Mouse (Mus musculus): Measurements from ENCODE around the gene Gsn. TPM values are rescaled to one million over a fixed set of nuclear protein-coding genes. Genes with fewer than 3 reads are reported as not detected.

Gsn gene
- polyA plus RNA-seq, 1 experiment: 282 TPM

DNA sequence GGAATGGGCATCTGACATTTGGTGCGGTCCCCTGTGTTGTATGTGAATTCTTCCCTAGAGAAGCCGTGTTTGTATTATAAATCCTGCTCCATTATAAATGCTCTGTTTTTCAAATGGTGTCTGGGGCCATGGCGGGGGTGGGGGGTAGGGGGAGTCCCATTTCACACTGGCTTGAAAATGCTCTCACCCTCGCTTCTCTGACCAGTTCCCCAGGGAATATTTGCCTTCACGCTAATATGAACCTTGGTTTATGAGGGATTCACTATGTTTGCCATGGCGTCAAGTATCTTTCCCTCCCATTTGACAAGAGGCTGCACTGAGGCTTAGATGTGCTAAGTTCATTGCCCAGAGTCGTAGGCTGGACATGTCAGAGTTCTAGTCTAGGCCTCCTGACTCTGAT is 718 bp upstream of the Gsn start:
- H3K36me3 ChIP-seq (ENCODE audit: control insufficient read depth, insufficient read depth): no peaks in the 10 kb centered on the region
- peak overlapping the region; percentile 79 for H3K4me2 ChIP-seq (ENCODE audit: low read depth)
- H3K4me3 ChIP-seq: peak overlapping the region; percentile 52
- H3ac ChIP-seq (ENCODE audit: control insufficient read depth, insufficient read length): no peak overlapping the region
- TF ChIP-seq CEBPB (IDR thresholded peaks at IDR 0.05; ENCODE audit: insufficient read depth, poor library complexity, severe bottlenecking): no peak
- no peak for TF ChIP-seq MYOD1 (IDR thresholded peaks at IDR 0.05; ENCODE audit: control insufficient read depth in 1 of 3, insufficient read length in 2 of 3, low read depth in 2 of 3)
- no peak for TF ChIP-seq E2F4 (IDR thresholded peaks at IDR 0.05; ENCODE audit: insufficient read depth)
- TF ChIP-seq REST (IDR thresholded peaks at IDR 0.05; ENCODE audit: insufficient read depth, insufficient read length): no peak
- no peak for TF ChIP-seq TCF12 (IDR thresholded peaks at IDR 0.05; ENCODE audit: insufficient read depth, poor library complexity, severe bottlenecking)
- TF ChIP-seq USF1 (IDR thresholded peaks at IDR 0.05; ENCODE audit: low read depth): no peak
- no peak for TF ChIP-seq POLR2A (IDR thresholded peaks at IDR 0.05; ENCODE audit: insufficient read length, low read depth)
- TF ChIP-seq MAX (IDR thresholded peaks at IDR 0.05; ENCODE audit: low read depth): no peak
- TF ChIP-seq MYOG (IDR thresholded peaks at IDR 0.05; ENCODE audit: control insufficient read depth in 1 of 3, insufficient read depth in 1 of 3, insufficient read length in 2 of 3, low read depth in 2 of 3): no peak
- TF ChIP-seq SRF (IDR thresholded peaks at IDR 0.05; ENCODE audit: control insufficient read depth, insufficient read length, low read depth): no peak
- no peak for TF ChIP-seq POLR2AphosphoS2 (IDR thresholded peaks at IDR 0.05; ENCODE audit: insufficient read length, low read depth)
- no peak for TF ChIP-seq TCF3 (IDR thresholded peaks at IDR 0.05; ENCODE audit: insufficient read length, low read depth)
- H3K79me2 ChIP-seq (ENCODE audit: control insufficient read depth, insufficient read depth): peaks cover 35% of the 10 kb centered on the region
- no peaks in the 10 kb centered on the region for H3K27me3 ChIP-seq (ENCODE audit: control insufficient read depth, insufficient read depth, insufficient read length)

GRCm38 (mm10) chr2:35256932-35257331 is 752 bp downstream of the Gsn start:
- Histone ChIP-seq H3K36me3 (ENCODE audit: control insufficient read depth, insufficient read depth) (no peaks in the 10 kb centered on the region), H3ac (ENCODE audit: control insufficient read depth, insufficient read length) (peak overlapping the region; percentile 4), H3K79me2 (ENCODE audit: control insufficient read depth, insufficient read depth) (peaks cover 49% of the 10 kb centered on the region), H3K4me2 (ENCODE audit: low read depth) (peak overlapping the region; percentile 79), H3K27me3 (ENCODE audit: control insufficient read depth, insufficient read depth, insufficient read length) (no peaks in the 10 kb centered on the region), H3K4me3 (peak overlapping the region; percentile 52)
- TF ChIP-seq MAX (IDR thresholded peaks at IDR 0.05; ENCODE audit: low read depth) (no peak), TCF12 (IDR thresholded peaks at IDR 0.05; ENCODE audit: insufficient read depth, poor library complexity, severe bottlenecking) (no peak), POLR2A (IDR thresholded peaks at IDR 0.05; ENCODE audit: insufficient read length, low read depth) (no peak), MYOD1 (IDR thresholded peaks at IDR 0.05; ENCODE audit: control insufficient read depth in 1 of 3, insufficient read length in 2 of 3, low read depth in 2 of 3) (no peak), USF1 (IDR thresholded peaks at IDR 0.05; ENCODE audit: low read depth) (no peak), REST (IDR thresholded peaks at IDR 0.05; ENCODE audit: insufficient read depth, insufficient read length) (no peak), CEBPB (IDR thresholded peaks at IDR 0.05; ENCODE audit: insufficient read depth, poor library complexity, severe bottlenecking) (no peak), E2F4 (IDR thresholded peaks at IDR 0.05; ENCODE audit: insufficient read depth) (no peak), SRF (IDR thresholded peaks at IDR 0.05; ENCODE audit: control insufficient read depth, insufficient read length, low read depth) (no peak), TCF3 (IDR thresholded peaks at IDR 0.05; ENCODE audit: insufficient read length, low read depth) (no peak), MYOG (IDR thresholded peaks at IDR 0.05; ENCODE audit: control insufficient read depth in 1 of 3, insufficient read depth in 1 of 3, insufficient read length in 2 of 3, low read depth in 2 of 3) (no peak), POLR2AphosphoS2 (IDR thresholded peaks at IDR 0.05; ENCODE audit: insufficient read length, low read depth) (no peak)

DNA sequence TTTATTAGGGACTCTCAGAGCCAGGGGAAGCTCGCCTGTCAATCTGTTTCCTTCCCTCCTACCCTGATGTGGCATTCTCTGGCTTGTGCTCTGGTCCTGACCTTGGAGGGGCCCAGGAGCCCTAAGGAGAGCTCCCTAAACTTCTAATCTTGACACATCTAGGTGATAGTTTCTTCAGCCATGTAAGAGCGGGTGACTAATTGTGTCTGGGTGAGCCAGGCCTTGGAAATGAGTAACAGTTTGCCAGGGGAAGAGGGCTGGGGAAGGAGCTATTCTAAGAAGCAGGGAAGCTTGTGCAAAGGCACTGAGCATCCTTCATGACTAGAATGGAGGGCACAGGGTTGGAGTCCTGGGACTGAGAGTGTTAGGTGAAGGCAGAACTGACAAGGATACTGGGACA is 1.7 kb downstream of the Gsn start:
- Histone ChIP-seq H3ac (ENCODE audit: control insufficient read depth, insufficient read length) (no peak overlapping the region), H3K4me2 (ENCODE audit: low read depth) (peak overlapping the region; percentile 79), H3K27me3 (ENCODE audit: control insufficient read depth, insufficient read depth, insufficient read length) (no peaks in the 10 kb centered on the region), H3K4me3 (peak overlapping the region; percentile 52), H3K79me2 (ENCODE audit: control insufficient read depth, insufficient read depth) (peaks cover 57% of the 10 kb centered on the region), H3K36me3 (ENCODE audit: control insufficient read depth, insufficient read depth) (no peaks in the 10 kb centered on the region)
- TF ChIP-seq REST (IDR thresholded peaks at IDR 0.05; ENCODE audit: insufficient read depth, insufficient read length): no peak
- TF ChIP-seq MAX (IDR thresholded peaks at IDR 0.05; ENCODE audit: low read depth): no peak
- TF ChIP-seq POLR2A (IDR thresholded peaks at IDR 0.05; ENCODE audit: insufficient read length, low read depth): no peak
- TF ChIP-seq USF1 (IDR thresholded peaks at IDR 0.05; ENCODE audit: low read depth): no peak
- no peak for TF ChIP-seq TCF12 (IDR thresholded peaks at IDR 0.05; ENCODE audit: insufficient read depth, poor library complexity, severe bottlenecking)

GRCm38 (mm10) chr2:35258590-35258989 is 2.4 kb downstream of the Gsn start:
- TF ChIP-seq POLR2A (IDR thresholded peaks at IDR 0.05; ENCODE audit: insufficient read length, low read depth) (no peak), POLR2AphosphoS2 (IDR thresholded peaks at IDR 0.05; ENCODE audit: insufficient read length, low read depth) (no peak), USF1 (IDR thresholded peaks at IDR 0.05; ENCODE audit: low read depth) (no peak), MAX (IDR thresholded peaks at IDR 0.05; ENCODE audit: low read depth) (no peak), TCF12 (IDR thresholded peaks at IDR 0.05; ENCODE audit: insufficient read depth, poor library complexity, severe bottlenecking) (no peak), REST (IDR thresholded peaks at IDR 0.05; ENCODE audit: insufficient read depth, insufficient read length) (no peak), MYOG (IDR thresholded peaks at IDR 0.05; ENCODE audit: control insufficient read depth in 1 of 3, insufficient read depth in 1 of 3, insufficient read length in 2 of 3, low read depth in 2 of 3) (no peak), TCF3 (IDR thresholded peaks at IDR 0.05; ENCODE audit: insufficient read length, low read depth) (no peak), MYOD1 (IDR thresholded peaks at IDR 0.05; ENCODE audit: control insufficient read depth in 1 of 3, insufficient read length in 2 of 3, low read depth in 2 of 3) (no peak), CEBPB (IDR thresholded peaks at IDR 0.05; ENCODE audit: insufficient read depth, poor library complexity, severe bottlenecking) (no peak), SRF (IDR thresholded peaks at IDR 0.05; ENCODE audit: control insufficient read depth, insufficient read length, low read depth) (no peak), E2F4 (IDR thresholded peaks at IDR 0.05; ENCODE audit: insufficient read depth) (no peak)
- Histone ChIP-seq H3ac (ENCODE audit: control insufficient read depth, insufficient read length) (no peak overlapping the region), H3K27me3 (ENCODE audit: control insufficient read depth, insufficient read depth, insufficient read length) (no peaks in the 10 kb centered on the region), H3K79me2 (ENCODE audit: control insufficient read depth, insufficient read depth) (peaks cover 64% of the 10 kb centered on the region), H3K4me3 (peak overlapping the region; percentile 52), H3K36me3 (ENCODE audit: control insufficient read depth, insufficient read depth) (peaks cover under 1% of the 10 kb centered on the region), H3K4me2 (ENCODE audit: low read depth) (peak overlapping the region; percentile 79)
